Mouse (Mus musculus): ENCODE measurements around the gene Chl1. TPM values are rescaled to one million over a fixed set of nuclear protein-coding genes. Genes with fewer than 3 reads are reported as not detected.

Chl1 gene
- polyA plus RNA-seq, 1 experiment from 2014 or later: 0.12 TPM

DNA sequence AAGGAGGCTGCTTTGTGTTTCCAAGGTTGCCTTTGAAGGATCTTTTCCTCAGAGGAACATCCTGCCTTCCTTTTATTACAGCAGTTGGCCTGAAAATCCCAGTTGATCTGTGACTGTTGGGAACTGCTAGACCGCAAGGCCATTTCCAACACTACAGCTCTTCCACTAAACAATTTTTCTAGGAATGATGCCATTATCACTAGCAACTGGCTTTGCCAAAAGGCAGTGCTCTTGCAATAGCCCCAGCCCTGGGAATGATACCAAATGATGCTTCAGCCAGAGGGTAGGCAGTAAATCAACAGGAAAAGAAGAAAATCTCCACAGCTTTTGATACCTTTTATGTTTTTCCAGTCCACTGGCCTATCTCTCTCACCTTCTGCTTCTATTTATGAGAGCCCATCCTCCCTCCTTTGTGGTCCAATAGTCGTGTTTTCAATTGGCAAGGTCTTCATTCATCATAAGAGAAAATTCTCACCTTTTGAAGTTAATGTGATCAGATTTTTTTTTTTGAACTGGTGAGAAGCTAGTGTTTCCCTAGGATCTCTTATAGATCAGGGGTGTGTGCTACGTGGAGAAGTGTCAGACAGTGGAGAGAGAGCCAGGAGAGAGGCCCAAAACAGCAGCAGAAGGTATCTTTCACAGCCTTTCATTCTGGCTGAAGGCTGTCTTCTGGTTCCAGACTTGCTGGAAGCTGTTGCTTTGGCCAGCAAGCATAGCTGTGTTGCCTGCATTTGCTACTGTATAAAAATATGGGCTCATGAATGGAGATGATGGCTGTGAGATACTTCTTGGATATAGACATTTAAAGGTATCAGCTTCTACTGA lies 2.4 kb upstream of the Chl1 start:
- no peak for DNase-seq (ENCODE audit: low spot score)
- H3K9ac ChIP-seq (replicated peaks; ENCODE audit: low read depth): no peak overlapping the region
- H3K27me3 ChIP-seq (replicated peaks; ENCODE audit: insufficient read depth, low read length): no peaks in the 10 kb centered on the region; the same call in 1 of the 2 replicates
- 41% methylated on average over 3 of the region's 3 CpGs for WGBS
- ATAC-seq: no peak
- no peaks in the 10 kb centered on the region for H3K9me3 ChIP-seq (ENCODE audit: low read length)
- H3K4me2 ChIP-seq (replicated peaks; ENCODE audit: low read depth, low read length): no peak overlapping the region
- H3K4me1 ChIP-seq (ENCODE audit: insufficient read depth, low read depth, low read length): no peaks in the 10 kb centered on the region
- H3K4me3 ChIP-seq (ENCODE audit: low read depth, low read length): no peak overlapping the region
- TF ChIP-seq CTCF (IDR thresholded peaks at IDR 0.05): no peak
- H3K36me3 ChIP-seq (ENCODE audit: insufficient read depth, low read length): no peaks in the 10 kb centered on the region
- no peak overlapping the region for H3K27ac ChIP-seq (ENCODE audit: low read length)

DNA sequence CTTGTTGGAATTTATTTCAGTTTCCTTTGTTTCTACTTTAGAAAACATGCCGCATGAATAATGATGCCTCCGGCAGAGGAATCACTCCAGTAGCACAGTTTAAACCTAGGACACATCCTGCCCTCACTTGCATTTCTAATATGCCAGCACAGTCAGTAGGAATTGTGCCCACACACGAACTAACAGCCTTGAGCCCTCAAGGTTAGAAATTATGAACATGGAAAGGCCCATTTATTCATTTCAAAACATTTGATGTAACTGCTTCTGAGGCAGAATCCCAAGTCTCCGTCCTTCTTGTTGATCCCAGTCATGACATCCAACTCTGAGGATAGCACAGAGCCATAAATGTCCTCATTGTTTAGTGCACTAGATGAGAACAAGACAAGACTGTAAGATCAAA lies 790 bp upstream of the Chl1 start:
- DNase-seq (ENCODE audit: low spot score) (no peak), ATAC-seq (no peak)
- H3K36me3 ChIP-seq (ENCODE audit: insufficient read depth, low read length): no peaks in the 10 kb centered on the region
- H3K27ac ChIP-seq (ENCODE audit: low read length): no peak overlapping the region
- no peak overlapping the region for H3K9ac ChIP-seq (replicated peaks; ENCODE audit: low read depth)
- no peaks in the 10 kb centered on the region; the same call in 1 of the 2 replicates for H3K27me3 ChIP-seq (replicated peaks; ENCODE audit: insufficient read depth, low read length)
- H3K4me2 ChIP-seq (replicated peaks; ENCODE audit: low read depth, low read length): no peak overlapping the region
- H3K4me1 ChIP-seq (ENCODE audit: insufficient read depth, low read depth, low read length): no peaks in the 10 kb centered on the region
- no peaks in the 10 kb centered on the region for H3K9me3 ChIP-seq (ENCODE audit: low read length)
- TF ChIP-seq CTCF (IDR thresholded peaks at IDR 0.05) (no peak), EP300 (IDR thresholded peaks at IDR 0.05) (no peak)
- WGBS: 68% methylated on average over 4 of the region's 4 CpGs
- H3K4me3 ChIP-seq (ENCODE audit: low read depth, low read length): no peak overlapping the region

DNA sequence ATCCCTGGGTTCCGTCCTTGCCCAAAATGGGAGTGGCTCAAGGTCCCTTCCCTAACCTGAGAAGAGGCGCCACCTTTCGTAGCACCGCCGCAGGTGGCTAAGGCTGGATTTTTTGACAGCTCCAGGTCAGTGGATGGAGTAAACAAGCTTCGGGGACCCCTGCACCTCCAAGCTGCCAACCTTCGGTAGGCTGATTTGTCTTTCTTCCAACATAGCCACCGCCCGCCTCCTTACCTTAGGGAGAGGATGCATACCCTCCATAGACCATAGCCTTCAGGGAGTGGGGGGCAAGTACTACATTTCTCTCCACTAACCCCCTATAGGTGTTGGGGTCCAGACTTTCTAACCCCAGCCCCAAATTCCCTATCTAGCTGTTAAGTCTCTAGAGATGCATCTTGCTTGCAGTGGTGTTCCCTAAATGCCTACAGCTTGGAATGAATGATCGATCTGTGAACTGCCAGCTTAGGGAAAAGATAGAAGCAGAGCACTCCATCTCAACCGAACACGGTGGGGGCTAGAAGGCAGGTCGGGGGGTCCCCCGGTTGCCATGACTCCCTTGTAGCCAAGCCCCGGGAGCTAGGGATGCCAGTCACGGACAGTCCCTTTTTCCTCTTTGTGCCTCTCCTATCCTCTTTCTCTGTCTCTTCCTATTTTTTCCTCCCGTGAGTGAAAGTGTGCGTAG lies 1.0 kb downstream of the Chl1 start:
- no peaks in the 10 kb centered on the region; the same call in 1 of the 2 replicates for H3K27me3 ChIP-seq (replicated peaks; ENCODE audit: insufficient read depth, low read length)
- H3K4me2 ChIP-seq (replicated peaks; ENCODE audit: low read depth, low read length): 0 out of 2 replicates have a peak overlapping the region, but pooled peaks have one; percentile 6
- H3K27ac ChIP-seq (ENCODE audit: low read length): no peak overlapping the region
- no peak for ATAC-seq
- H3K4me3 ChIP-seq (ENCODE audit: low read depth, low read length): peak overlapping the region; percentile 19; the same call in 1 of the 2 replicates
- no peaks in the 10 kb centered on the region for H3K4me1 ChIP-seq (ENCODE audit: insufficient read depth, low read depth, low read length)
- 4% methylated on average over 18 of the region's 18 CpGs for WGBS
- H3K9me3 ChIP-seq (ENCODE audit: low read length): no peaks in the 10 kb centered on the region
- H3K36me3 ChIP-seq (ENCODE audit: insufficient read depth, low read length): no peaks in the 10 kb centered on the region
- H3K9ac ChIP-seq (replicated peaks; ENCODE audit: low read depth): no peak overlapping the region
- no peak for DNase-seq (ENCODE audit: low spot score)
- no peak for TF ChIP-seq CTCF (IDR thresholded peaks at IDR 0.05)
- no peak for TF ChIP-seq EP300 (IDR thresholded peaks at IDR 0.05)

DNA sequence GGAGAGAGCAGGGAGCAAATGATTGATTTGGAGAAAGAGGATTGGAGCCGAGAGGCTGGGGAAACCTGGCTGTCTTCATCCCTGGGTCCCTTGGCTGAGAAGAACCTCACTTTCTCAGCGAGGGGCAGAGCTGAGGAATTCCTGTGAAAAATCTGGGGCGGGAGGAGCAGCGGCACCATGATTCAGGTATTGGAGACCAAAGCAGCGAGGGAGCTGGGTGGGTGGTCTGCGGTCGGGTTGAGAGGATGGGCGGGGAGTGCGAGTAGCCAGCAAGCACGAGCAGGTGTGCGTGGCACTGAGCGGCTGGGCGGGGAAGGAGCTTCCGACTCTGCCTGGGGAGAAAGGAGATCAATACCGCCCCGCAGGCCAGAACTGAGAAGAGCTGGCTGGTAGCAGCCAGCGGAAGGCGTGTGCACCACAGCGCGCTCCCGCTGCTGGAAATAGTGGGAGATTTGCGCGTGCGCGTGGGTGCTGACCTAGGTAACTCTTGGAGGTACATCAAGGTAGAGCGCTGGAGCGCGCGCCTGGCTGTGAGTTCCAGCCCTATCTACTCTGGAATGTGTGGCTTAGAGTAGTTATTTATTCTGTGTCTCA lies 1.7 kb downstream of the Chl1 start:
- Histone ChIP-seq H3K4me1 (ENCODE audit: insufficient read depth, low read depth, low read length) (no peaks in the 10 kb centered on the region), H3K9me3 (ENCODE audit: low read length) (no peaks in the 10 kb centered on the region), H3K4me2 (replicated peaks; ENCODE audit: low read depth, low read length) (0 out of 2 replicates have a peak overlapping the region, but pooled peaks have one; percentile 6), H3K27ac (ENCODE audit: low read length) (no peak overlapping the region), H3K9ac (replicated peaks; ENCODE audit: low read depth) (no peak overlapping the region), H3K27me3 (replicated peaks; ENCODE audit: insufficient read depth, low read length) (no peaks in the 10 kb centered on the region; the same call in 1 of the 2 replicates), H3K4me3 (ENCODE audit: low read depth, low read length) (no peak overlapping the region), H3K36me3 (ENCODE audit: insufficient read depth, low read length) (no peaks in the 10 kb centered on the region)
- ATAC-seq (no peak), DNase-seq (ENCODE audit: low spot score) (no peak)
- 2% methylated on average over 29 of the region's 29 CpGs for WGBS
- no peak for TF ChIP-seq CTCF (IDR thresholded peaks at IDR 0.05)
- TF ChIP-seq EP300 (IDR thresholded peaks at IDR 0.05): no peak

DNA sequence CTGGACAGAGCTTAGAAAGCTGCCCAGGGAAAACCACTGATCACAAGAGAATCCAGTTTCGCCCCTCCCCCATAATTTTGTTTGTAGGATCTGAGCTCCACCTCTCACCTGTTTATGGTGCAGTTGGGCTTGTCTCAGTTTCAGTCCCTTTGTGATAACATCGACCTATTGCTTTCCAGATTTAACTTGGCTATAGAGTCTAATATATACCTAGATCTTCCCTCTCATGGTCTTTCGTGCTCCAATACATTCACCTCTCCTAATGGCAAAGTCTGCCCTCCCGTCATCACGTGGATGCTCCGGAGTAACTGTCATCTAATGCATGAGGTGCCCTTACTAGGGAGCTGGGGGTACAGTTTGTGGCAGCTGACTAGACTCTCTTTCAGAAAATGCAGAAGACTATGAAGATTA lies 2.5 kb downstream of the Chl1 start:
- no peak for TF ChIP-seq CTCF (IDR thresholded peaks at IDR 0.05)
- Histone ChIP-seq H3K9me3 (ENCODE audit: low read length) (no peaks in the 10 kb centered on the region), H3K36me3 (ENCODE audit: insufficient read depth, low read length) (no peaks in the 10 kb centered on the region), H3K27ac (ENCODE audit: low read length) (no peak overlapping the region), H3K9ac (replicated peaks; ENCODE audit: low read depth) (no peak overlapping the region), H3K4me1 (ENCODE audit: insufficient read depth, low read depth, low read length) (no peaks in the 10 kb centered on the region), H3K27me3 (replicated peaks; ENCODE audit: insufficient read depth, low read length) (no peaks in the 10 kb centered on the region; the same call in 1 of the 2 replicates), H3K4me3 (ENCODE audit: low read depth, low read length) (no peak overlapping the region), H3K4me2 (replicated peaks; ENCODE audit: low read depth, low read length) (no peak overlapping the region)
- WGBS: 49% methylated on average over 6 of the region's 6 CpGs
- no peak for ATAC-seq
- no peak for DNase-seq (ENCODE audit: low spot score)

DNA sequence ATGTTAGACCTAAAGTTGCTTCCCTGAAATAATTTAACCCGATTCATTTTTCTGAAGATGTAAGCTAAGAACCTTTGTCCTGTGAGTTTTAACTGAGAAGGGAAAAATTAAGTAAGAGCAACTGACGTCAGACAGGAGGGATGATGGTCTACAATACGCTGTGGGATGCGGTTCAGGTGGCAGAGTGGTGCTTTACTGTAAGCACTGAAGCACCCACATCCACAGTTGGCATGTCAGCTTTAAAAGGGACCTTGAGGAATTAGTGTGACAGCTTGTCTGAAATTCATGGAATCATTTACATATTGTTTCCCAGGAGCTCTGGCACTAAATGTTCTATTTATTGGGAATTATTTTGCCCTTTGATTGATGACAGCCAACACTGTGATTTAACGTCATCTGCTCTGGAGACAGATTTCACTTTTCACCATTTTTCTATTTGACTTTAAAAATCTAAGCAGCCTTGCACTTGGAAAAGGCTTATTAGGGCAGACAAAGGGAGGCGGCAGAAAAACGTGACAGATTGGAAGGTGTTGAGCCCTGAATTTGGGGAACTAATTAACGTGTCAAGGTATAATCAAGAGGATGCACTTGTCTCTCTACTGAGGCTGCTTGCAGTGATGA lies 3.3 kb downstream of the Chl1 start:
- Histone ChIP-seq H3K27me3 (replicated peaks; ENCODE audit: insufficient read depth, low read length) (no peaks in the 10 kb centered on the region; the same call in 1 of the 2 replicates), H3K9ac (replicated peaks; ENCODE audit: low read depth) (no peak overlapping the region), H3K36me3 (ENCODE audit: insufficient read depth, low read length) (no peaks in the 10 kb centered on the region), H3K4me1 (ENCODE audit: insufficient read depth, low read depth, low read length) (no peaks in the 10 kb centered on the region), H3K4me2 (replicated peaks; ENCODE audit: low read depth, low read length) (no peak overlapping the region), H3K27ac (ENCODE audit: low read length) (no peak overlapping the region), H3K4me3 (ENCODE audit: low read depth, low read length) (no peak overlapping the region), H3K9me3 (ENCODE audit: low read length) (no peaks in the 10 kb centered on the region)
- TF ChIP-seq CTCF (IDR thresholded peaks at IDR 0.05): no peak
- TF ChIP-seq EP300 (IDR thresholded peaks at IDR 0.05): no peak
- ATAC-seq (no peak), DNase-seq (ENCODE audit: low spot score) (no peak)
- 61% methylated on average over 8 of the region's 8 CpGs for WGBS

Data from lung, postnatal 0 days (tissue).